Mouse (Mus musculus) liver, embryonic 12.5 days (tissue): ENCODE measurements at regions not wholly inside any gene's neighbourhood (a gene's known extent, or its start where the extent isn't known, plus 50 kb on each side); places are given as distances from the start of the nearest gene placed in this dataset.

Experiments used
- ATAC-seq: fragments of 200-750 bp; cut with Nextera tagmentation; 2 replicates; pipeline ENCODE4 v1.8.0; 2017; ENCODE audit warnings: moderate number of reproducible peaks, mild to moderate bottlenecking, moderate library complexity
- H3K27ac ChIP-seq: fragments of 300-500 bp; sonication (generic); 2 replicates; pipeline ENCODE4 v1.5.1; 2016; ENCODE audit warnings: mild to moderate bottlenecking
- H3K27me3 ChIP-seq: fragments of 300-500 bp; sonication (generic); replicated peaks from 2 replicates; pipeline ENCODE4 v1.6.1; 2016; ENCODE audit warnings: mild to moderate bottlenecking, moderate library complexity
- H3K36me3 ChIP-seq: fragments of 300-500 bp; sonication (generic); 2 replicates; pipeline ENCODE4 v1.6.1; 2016; ENCODE audit warnings: mild to moderate bottlenecking, moderate library complexity
- H3K4me1 ChIP-seq: fragments of 300-500 bp; sonication (generic); 2 replicates; pipeline ENCODE4 v1.6.1; 2016
- H3K4me2 ChIP-seq: fragments of 300-500 bp; sonication (generic); 2 replicates; pipeline ENCODE4 v1.6.1; 2016; ENCODE audit warnings: mild to moderate bottlenecking, moderate library complexity
- H3K4me3 ChIP-seq: fragments of 300-500 bp; sonication (generic); 2 replicates; pipeline ENCODE4 v1.5.1; 2016; ENCODE audit warnings: mild to moderate bottlenecking, moderate library complexity
- H3K9ac ChIP-seq: fragments of 300-500 bp; sonication (generic); 2 replicates; pipeline ENCODE4 v1.6.1; 2016; ENCODE audit warnings: mild to moderate bottlenecking, moderate library complexity
- H3K9me3 ChIP-seq: fragments of 300-500 bp; sonication (generic); replicated peaks from 2 replicates; pipeline ENCODE4 v1.6.1; 2016; ENCODE audit warnings: mild to moderate bottlenecking, moderate library complexity
- WGBS: fragments of 180-500 bp; shearing (Covaris S2); methylation state at CpG from one replicate; pipeline ENCODE4 v1.1.7; 2016; ENCODE audit not compliant: insufficient replicate concordance; 5-methylcytosine and 5-hydroxymethylcytosine counted together

GRCm38 (mm10) chr1:41001154-41001949 lies 196.0 kb downstream of the Tmem182 start:
- WGBS, result 60% methylated on average over 13 of the region's 13 CpGs
- no peak for ATAC-seq
- no peaks in the 10 kb centered on the region for H3K9me3 ChIP-seq
- H3K27ac ChIP-seq, result no peak overlapping the region
- no peak overlapping the region for H3K9ac ChIP-seq
- no peak overlapping the region for H3K4me3 ChIP-seq
- no peak overlapping the region for H3K4me2 ChIP-seq
- H3K36me3 ChIP-seq, result no peaks in the 10 kb centered on the region
- H3K4me1 ChIP-seq, result no peaks in the 10 kb centered on the region
- no peaks in the 10 kb centered on the region for H3K27me3 ChIP-seq

DNA sequence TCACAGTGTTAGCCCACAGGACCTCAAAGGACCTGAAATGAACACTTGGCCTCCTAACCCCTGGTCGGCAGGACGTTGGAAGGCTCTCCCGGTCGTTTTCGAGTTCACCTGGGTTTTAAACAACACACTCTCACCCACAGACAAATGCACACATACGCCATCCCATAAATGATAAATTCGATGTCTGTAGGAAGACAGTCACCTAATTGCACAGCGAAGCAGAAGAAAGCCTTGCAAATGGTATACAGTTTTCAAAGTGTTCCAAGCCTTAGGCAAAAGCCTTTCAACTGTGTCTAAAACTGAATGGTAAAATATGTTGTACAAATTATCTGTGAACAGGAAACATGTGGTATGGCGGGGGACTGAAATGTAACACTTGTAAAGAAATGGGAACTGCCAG lies 196.6 kb downstream of the Tmem182 start:
- H3K4me2 ChIP-seq, result no peak overlapping the region
- H3K27ac ChIP-seq, result no peak overlapping the region
- no peak overlapping the region for H3K9ac ChIP-seq
- H3K36me3 ChIP-seq, result no peaks in the 10 kb centered on the region
- no peaks in the 10 kb centered on the region for H3K9me3 ChIP-seq
- H3K4me1 ChIP-seq, result no peaks in the 10 kb centered on the region
- no peak overlapping the region for H3K4me3 ChIP-seq
- H3K27me3 ChIP-seq, result no peaks in the 10 kb centered on the region
- WGBS, result 62% methylated on average over 9 of the region's 9 CpGs
- ATAC-seq, result no peak

DNA sequence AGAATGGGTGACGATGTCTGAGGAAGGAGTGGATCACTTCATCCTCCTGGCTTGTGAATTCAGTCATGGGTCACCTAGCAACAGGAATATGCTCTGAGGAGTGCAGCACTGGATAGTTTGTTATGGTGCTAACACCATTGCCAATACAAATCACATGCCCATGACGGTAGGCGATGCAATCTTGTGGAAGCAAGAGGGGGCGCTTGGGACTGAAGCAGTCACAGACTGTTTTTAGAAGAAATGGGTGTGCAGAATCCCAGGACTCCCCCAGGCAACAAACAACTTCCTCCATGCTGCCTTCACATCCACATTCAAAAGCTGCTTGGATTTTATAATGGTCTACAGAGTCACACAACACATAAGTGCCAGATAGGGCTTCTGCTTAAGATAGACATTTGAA lies 221.5 kb downstream of the Tmem182 start:
- Histone ChIP-seq H3K4me1 (no peaks in the 10 kb centered on the region), H3K36me3 (no peaks in the 10 kb centered on the region), H3K9ac (no peak overlapping the region), H3K27ac (no peak overlapping the region), H3K4me3 (no peak overlapping the region), H3K27me3 (no peaks in the 10 kb centered on the region), H3K4me2 (no peak overlapping the region), H3K9me3 (no peaks in the 10 kb centered on the region)
- ATAC-seq, result no peak
- 73% methylated on average over 4 of the region's 4 CpGs for WGBS

DNA sequence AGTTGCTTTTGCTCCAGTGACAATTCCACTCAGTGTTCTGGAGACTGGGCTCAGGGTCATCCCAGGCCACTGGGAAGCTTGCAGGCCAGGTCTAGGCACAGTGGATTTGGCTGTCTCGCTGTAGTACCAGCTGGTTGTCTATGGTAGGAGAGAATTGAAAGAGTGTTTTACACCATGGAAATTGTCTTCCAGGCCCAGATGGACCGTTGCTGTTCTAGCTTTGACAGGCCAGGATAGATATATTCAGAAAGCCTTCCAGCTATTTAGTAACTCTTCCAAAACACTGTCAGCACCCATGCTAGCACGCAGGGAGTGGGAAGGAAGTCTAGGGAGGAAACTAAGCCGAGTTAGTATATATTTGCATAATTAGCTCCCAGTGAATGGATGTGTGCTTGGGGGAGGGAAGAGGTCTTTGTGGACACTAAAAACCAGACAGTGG lies 222.2 kb downstream of the Tmem182 start:
- H3K4me1 ChIP-seq, result no peaks in the 10 kb centered on the region
- no peak for ATAC-seq
- H3K4me2 ChIP-seq, result no peak overlapping the region
- no peak overlapping the region for H3K4me3 ChIP-seq
- no peaks in the 10 kb centered on the region for H3K27me3 ChIP-seq
- H3K27ac ChIP-seq, result no peak overlapping the region
- no peaks in the 10 kb centered on the region for H3K36me3 ChIP-seq
- H3K9me3 ChIP-seq, result no peaks in the 10 kb centered on the region
- H3K9ac ChIP-seq, result no peak overlapping the region
- 52% methylated on average over 4 of the region's 4 CpGs for WGBS

DNA sequence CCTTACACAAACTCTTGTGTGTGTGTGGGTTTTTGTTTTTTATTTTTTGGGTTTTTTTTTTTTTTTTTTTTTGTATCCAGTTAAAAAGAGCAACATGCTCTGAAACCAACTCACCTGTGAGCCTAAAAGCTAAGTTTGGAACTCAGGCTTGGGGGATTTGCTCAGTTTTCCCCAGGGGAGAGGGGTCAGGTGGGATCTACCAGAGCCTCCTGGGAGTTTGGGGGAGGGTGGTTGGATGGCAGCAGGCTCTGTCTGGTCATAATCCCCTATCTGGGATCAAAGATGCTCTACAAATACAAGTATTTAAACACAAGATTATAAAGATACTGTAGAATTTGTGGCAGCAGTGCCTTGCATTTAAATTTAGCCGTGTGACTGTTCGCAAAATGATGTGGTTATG lies 222.6 kb downstream of the Tmem182 start:
- H3K36me3 ChIP-seq, result no peaks in the 10 kb centered on the region
- no peak overlapping the region for H3K27ac ChIP-seq
- H3K4me1 ChIP-seq, result no peaks in the 10 kb centered on the region
- H3K4me2 ChIP-seq, result no peak overlapping the region
- ATAC-seq, result no peak
- no peak overlapping the region for H3K4me3 ChIP-seq
- no peaks in the 10 kb centered on the region for H3K9me3 ChIP-seq
- 74% methylated on average over 2 of the region's 2 CpGs for WGBS
- H3K27me3 ChIP-seq, result no peaks in the 10 kb centered on the region
- no peak overlapping the region for H3K9ac ChIP-seq

GRCm38 (mm10) chr1:41035085-41035880 lies 229.9 kb downstream of the Tmem182 start:
- Histone ChIP-seq H3K27ac (no peak overlapping the region), H3K36me3 (no peaks in the 10 kb centered on the region), H3K9me3 (no peaks in the 10 kb centered on the region), H3K9ac (no peak overlapping the region), H3K4me1 (no peaks in the 10 kb centered on the region), H3K4me2 (no peak overlapping the region), H3K4me3 (no peak overlapping the region), H3K27me3 (no peaks in the 10 kb centered on the region)
- no peak for ATAC-seq
- 65% methylated on average over 22 of the region's 22 CpGs for WGBS

DNA sequence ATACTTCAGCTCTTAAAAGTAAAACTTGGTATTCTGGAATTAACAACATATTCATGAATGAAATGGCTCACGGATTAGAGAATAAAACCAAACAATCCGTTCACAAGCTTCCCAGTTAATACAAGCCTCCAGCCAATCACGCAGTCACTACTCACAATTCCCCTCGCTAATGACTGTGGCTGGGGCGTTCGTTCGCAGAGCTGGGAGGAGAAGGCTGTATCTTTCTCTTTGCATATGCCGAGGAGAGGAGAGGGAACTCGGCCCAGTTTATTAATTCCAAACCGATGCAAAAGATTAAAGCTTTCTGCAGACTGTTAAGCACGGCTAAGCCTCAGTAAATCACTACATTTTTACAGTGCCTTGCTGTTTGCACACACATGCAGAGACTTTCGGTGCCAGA lies 231.5 kb downstream of the Tmem182 start:
- H3K27me3 ChIP-seq, result no peaks in the 10 kb centered on the region
- no peak overlapping the region for H3K4me2 ChIP-seq
- no peak overlapping the region for H3K9ac ChIP-seq
- 73% methylated on average over 12 of the region's 12 CpGs for WGBS
- no peaks in the 10 kb centered on the region for H3K4me1 ChIP-seq
- no peaks in the 10 kb centered on the region for H3K36me3 ChIP-seq
- no peaks in the 10 kb centered on the region for H3K9me3 ChIP-seq
- H3K4me3 ChIP-seq, result no peak overlapping the region
- ATAC-seq, result no peak
- H3K27ac ChIP-seq, result no peak overlapping the region

DNA sequence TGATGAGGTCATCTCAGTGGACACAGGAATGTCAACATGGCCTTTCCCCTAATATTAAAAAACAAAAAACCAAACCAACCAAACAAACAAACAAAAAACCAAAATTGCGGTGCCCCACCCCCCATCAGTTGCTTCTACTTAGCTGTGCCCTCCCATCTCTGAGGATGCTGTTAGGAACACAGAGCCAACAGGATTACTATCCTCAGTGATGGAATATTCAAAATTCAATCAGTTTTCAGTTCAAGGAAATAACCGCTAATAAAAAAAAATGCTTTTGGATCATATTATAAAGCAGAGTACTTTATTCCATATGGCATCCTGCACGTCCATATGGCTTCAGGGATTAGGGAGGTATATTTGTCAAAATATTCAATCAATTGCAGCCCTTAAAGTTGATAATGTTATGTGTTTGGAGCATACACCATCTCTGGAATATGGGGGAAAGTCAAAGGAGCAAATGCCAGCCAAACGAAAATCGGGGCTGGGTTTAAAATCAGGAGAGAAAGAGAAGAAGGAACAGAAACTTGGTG lies 249.1 kb downstream of the Tmem182 start:
- Histone ChIP-seq H3K36me3 (no peaks in the 10 kb centered on the region), H3K4me1 (no peaks in the 10 kb centered on the region), H3K4me3 (no peak overlapping the region), H3K9ac (no peak overlapping the region), H3K9me3 (no peaks in the 10 kb centered on the region), H3K27me3 (no peaks in the 10 kb centered on the region), H3K27ac (no peak overlapping the region), H3K4me2 (no peak overlapping the region)
- no peak for ATAC-seq
- 71% methylated on average over 5 of the region's 5 CpGs for WGBS

- ATAC-seq, result no peak
- H3K4me3 ChIP-seq, result no peak overlapping the region
- H3K4me2 ChIP-seq, result no peak overlapping the region
- 77% methylated on average over 10 of the region's 10 CpGs for WGBS
- no peaks in the 10 kb centered on the region for H3K4me1 ChIP-seq
- H3K9ac ChIP-seq, result no peak overlapping the region
- H3K36me3 ChIP-seq, result no peaks in the 10 kb centered on the region
- no peaks in the 10 kb centered on the region for H3K27me3 ChIP-seq
- H3K27ac ChIP-seq, result no peak overlapping the region
- H3K9me3 ChIP-seq, result no peaks in the 10 kb centered on the region
Observed at GRCm38 (mm10) chr1:41055761-41056160, 250.4 kb downstream of the Tmem182 start.

DNA sequence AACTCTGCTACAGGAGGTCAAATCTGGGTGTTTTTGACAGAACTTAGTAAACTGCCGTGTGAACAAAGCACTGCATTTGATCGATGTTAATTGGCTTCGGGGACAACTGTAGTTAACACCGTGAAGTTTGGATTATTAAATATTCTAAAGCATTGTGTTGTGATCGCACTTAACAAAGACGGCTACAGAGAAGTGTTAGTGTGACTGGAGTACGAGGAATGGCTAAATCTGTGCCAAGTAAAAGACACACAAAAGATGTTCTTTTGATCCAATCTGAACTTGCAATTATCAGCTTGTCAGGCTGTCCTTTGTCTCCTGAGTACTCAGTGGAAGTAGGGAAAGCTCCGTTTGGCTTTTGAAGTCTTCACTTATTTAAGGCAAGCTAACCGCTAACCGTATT lies 259.7 kb downstream of the Tmem182 start:
- Histone ChIP-seq H3K36me3 (no peaks in the 10 kb centered on the region), H3K9ac (no peak overlapping the region), H3K9me3 (no peaks in the 10 kb centered on the region), H3K4me1 (no peaks in the 10 kb centered on the region), H3K4me2 (no peak overlapping the region), H3K4me3 (no peak overlapping the region), H3K27ac (no peak overlapping the region), H3K27me3 (no peaks in the 10 kb centered on the region)
- no peak for ATAC-seq
- 80% methylated on average over 10 of the region's 10 CpGs for WGBS

DNA sequence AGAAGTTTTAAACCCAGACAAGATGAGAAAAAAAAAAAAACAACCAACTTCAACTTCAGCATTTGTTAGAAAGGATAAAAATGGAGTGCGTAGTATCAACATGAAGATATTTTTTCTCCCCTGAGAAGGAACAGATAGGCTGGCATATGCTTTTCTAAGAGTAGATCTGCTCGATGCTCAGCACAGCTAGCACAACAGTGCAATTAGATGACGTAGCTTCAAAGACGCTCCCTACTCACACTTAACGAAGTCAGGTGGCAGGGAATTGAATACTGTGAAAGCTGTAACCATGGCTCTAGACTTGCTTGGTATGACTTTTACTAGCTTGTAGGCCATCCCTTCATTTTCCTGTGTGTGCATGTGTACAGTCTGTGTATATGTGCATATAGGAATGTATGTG lies 299.5 kb downstream of the Tmem182 start:
- no peak overlapping the region for H3K9ac ChIP-seq
- H3K36me3 ChIP-seq, result no peaks in the 10 kb centered on the region
- H3K27me3 ChIP-seq, result no peaks in the 10 kb centered on the region
- no peak overlapping the region for H3K4me2 ChIP-seq
- no peaks in the 10 kb centered on the region for H3K9me3 ChIP-seq
- H3K4me1 ChIP-seq, result no peaks in the 10 kb centered on the region
- H3K27ac ChIP-seq, result no peak overlapping the region
- ATAC-seq, result no peak
- H3K4me3 ChIP-seq, result no peak overlapping the region
- 75% methylated on average over 5 of the region's 5 CpGs for WGBS

DNA sequence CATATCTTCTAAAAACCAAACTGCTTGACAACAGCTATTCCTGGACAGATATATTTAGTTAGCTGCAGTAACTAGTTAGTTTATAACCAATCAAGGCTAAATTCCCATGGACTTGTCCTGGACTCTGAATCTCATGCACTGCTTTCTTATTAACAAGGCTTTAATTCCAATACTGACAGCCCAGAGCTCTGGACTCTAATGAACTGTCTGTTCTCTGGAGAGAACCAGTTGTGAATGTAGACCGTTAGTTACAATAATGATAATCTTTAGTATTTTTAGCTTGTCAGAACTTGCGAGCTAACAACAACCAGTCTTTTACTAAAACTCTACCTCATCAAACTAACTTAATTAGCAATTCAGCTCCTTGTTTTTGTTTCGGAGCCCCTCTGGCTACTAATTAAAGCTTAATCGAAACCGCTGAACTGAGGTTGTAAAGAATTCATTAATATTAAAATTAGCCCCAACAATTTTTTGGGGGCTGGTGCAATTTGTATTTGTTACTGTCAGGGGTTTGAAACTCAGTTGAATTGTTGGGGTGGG lies 316.3 kb downstream of the Tmem182 start:
- Histone ChIP-seq H3K36me3 (no peaks in the 10 kb centered on the region), H3K4me2 (no peak overlapping the region), H3K9ac (no peak overlapping the region), H3K27ac (no peak overlapping the region), H3K4me1 (no peaks in the 10 kb centered on the region), H3K9me3 (no peaks in the 10 kb centered on the region), H3K27me3 (no peaks in the 10 kb centered on the region), H3K4me3 (no peak overlapping the region)
- no peak for ATAC-seq
- WGBS, result 82% methylated on average over 5 of the region's 5 CpGs
